Mouse (Mus musculus) adrenal gland, postnatal 36 days (tissue): ENCODE results near the gene Mslnl. TPM values are rescaled to one million over a fixed set of nuclear protein-coding genes. Genes with fewer than 3 reads are reported as not detected.

Experiments
- DNase-seq, 2 experiments: peaks; one replicate each; pipeline ENCODE4 v3.0.0; 2021; ENCODE audit warnings: mixed read lengths in 1 of 2
- total RNA-seq, 2 experiments: library from RNA; stranded (reverse); gene quantifications; 2 replicates each; pipeline ENCODE4 v1.2.3; 2021

Gene Mslnl
- total RNA-seq, 2 experiments from 2014 or later, result not detected

- peak; percentile 80 to 85 for DNase-seq
These were observed 8.0 kb downstream of the Mslnl start for GRCm38 (mm10) chr17:25743831-25744230.

- DNase-seq, result peak; percentile 24 to 33
These were observed 8.5 kb downstream of the Mslnl start for GRCm38 (mm10) chr17:25744311-25744710.

GRCm38 (mm10) chr17:25748238-25748637 lies 12.4 kb downstream of the Mslnl start:
- peak; percentile 31 to 34 for DNase-seq

GRCm38 (mm10) chr17:25749314-25749713 lies 13.5 kb downstream of the Mslnl start:
- no peak for DNase-seq

GRCm38 (mm10) chr17:25751446-25751845 lies 15.6 kb downstream of the Mslnl start:
- peak; percentile 81 to 83 for DNase-seq

- DNase-seq, result no peak
These were observed 18.4 kb downstream of the Mslnl start, which contains the start of gene Msln for GRCm38 (mm10) chr17:25754241-25754640. Msln (minus strand) TSS chr17:25754378.

GRCm38 (mm10) chr17:25755086-25755485 lies 19.2 kb downstream of the Mslnl start:
- no peak for DNase-seq

GRCm38 (mm10) chr17:25755627-25756377 lies 20.0 kb downstream of the Mslnl start:
- no peak for DNase-seq

GRCm38 (mm10) chr17:25756378-25757242 lies 20.8 kb downstream of the Mslnl start:
- DNase-seq, result no peak

- no peak for DNase-seq
These were observed 21.8 kb downstream of the Mslnl start for GRCm38 (mm10) chr17:25757691-25758090.

GRCm38 (mm10) chr17:25760148-25760547 lies 24.3 kb downstream of the Mslnl start:
- DNase-seq, result no peak

GRCm38 (mm10) chr17:25761561-25761970 lies 25.7 kb downstream of the Mslnl start:
- no peak for DNase-seq

- no peak for DNase-seq
These were observed 26.7 kb downstream of the Mslnl start for GRCm38 (mm10) chr17:25762591-25762990.

GRCm38 (mm10) chr17:25765886-25766285 lies 30.0 kb downstream of the Mslnl start:
- no peak for DNase-seq

- no peak for DNase-seq
These were observed 33.5 kb downstream of the Mslnl start for GRCm38 (mm10) chr17:25769331-25769730.

- peak; percentile 96 to 97 for DNase-seq
These were observed 37.8 kb downstream of the Mslnl start, which contains the start of gene Narfl for GRCm38 (mm10) chr17:25773549-25774120. Narfl (plus strand) TSS chr17:25773776.

GRCm38 (mm10) chr17:25775318-25776062 lies 39.6 kb downstream of the Mslnl start:
- DNase-seq, result no peak

GRCm38 (mm10) chr17:25777948-25778347 lies 42.1 kb downstream of the Mslnl start:
- DNase-seq, result no peak

GRCm38 (mm10) chr17:25781339-25781738 lies 45.5 kb downstream of the Mslnl start:
- no peak for DNase-seq

- peak; percentile 76 to 83 for DNase-seq
These were observed 47.2 kb downstream of the Mslnl start for GRCm38 (mm10) chr17:25783086-25783485.

GRCm38 (mm10) chr17:25783861-25784574 lies 48.2 kb downstream of the Mslnl start:
- DNase-seq, result no peak
